Mouse (Mus musculus) heart, adult 11 months (tissue): Measurements from ENCODE around the gene Kalrn.

Experiments used
- DNase-seq: peaks from one replicate; pipeline ENCODE4 v3.0.0; 2022

Gene Kalrn

DNA sequence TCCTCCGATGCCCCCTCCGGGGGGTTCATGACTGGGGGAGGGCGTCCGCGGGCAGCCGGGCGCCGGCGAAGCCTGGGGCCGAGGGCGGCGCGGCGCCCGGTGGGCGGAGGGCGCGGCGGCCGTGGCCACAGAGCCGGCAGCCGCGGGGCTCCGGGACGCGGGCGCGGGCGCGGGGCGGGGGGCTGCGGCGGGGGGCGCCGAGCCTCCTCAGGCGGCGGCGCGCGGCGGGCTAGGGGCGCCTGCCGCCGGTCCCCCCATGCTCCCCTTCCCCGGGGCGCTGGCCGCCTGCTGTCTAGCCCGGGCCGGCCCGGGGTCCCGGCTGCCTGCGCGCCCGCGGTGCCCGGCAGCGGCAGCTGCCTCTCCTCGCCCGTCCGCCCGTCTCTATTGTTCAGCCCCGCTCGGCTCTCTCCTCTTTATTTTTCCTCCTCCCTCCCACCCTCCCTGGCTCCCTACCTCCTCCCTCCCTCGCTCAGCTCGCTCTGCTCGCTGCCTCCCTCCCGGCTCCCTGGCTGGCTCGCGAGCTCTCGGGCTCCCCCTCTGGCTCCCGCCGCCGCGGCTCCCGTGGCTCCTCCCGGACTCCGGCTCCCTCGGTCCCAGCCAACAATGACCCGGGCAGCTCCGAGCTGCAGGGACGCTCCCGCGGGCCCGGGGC, at the start of gene Kalrn:
TSS of gene Kalrn (minus strand) at position 382 of the 652 bp plus-strand sequence.
- DNase-seq = peak; percentile 99

DNA sequence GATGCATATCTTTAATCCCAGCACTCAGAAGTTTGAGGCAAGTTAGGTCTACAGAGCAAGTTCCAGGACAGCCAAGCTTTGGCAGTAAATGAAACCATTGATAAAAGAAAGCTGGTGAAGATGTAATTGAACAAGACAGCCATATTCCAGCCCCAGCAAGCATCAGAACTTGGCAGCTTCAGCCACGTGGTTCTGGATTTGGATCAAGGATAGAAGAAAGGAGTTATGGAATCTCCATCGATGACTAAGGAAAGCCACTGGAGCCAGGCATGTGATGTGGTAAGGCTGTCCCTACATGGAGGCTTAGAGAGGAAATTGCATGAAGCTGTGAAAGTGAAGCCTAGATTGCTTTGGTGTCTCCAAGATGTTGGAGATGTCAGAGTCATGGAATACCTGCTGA, 40.7 kb upstream of the Kalrn start:
- DNase-seq = peak; percentile 48

DNA sequence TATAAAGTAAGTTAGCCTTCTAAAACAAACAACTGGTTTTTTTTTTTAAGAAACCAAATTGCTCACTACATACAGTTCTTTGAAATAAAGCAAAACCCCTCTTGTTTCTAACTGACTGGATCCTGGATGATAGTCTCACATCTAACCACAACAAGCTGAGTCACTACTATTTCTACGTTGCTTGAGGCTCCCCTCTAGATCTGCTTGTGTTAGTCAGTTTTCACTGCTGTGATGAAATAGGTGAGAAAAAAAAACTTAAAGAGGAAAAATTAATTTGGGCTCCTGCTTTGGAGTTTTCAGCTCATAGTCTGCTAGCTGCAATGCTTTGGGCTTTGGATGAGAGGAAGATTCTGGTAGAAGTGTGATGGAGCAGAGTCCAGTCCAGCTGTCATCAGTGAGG, 36.8 kb upstream of the Kalrn start:
- DNase-seq = no peak

DNA sequence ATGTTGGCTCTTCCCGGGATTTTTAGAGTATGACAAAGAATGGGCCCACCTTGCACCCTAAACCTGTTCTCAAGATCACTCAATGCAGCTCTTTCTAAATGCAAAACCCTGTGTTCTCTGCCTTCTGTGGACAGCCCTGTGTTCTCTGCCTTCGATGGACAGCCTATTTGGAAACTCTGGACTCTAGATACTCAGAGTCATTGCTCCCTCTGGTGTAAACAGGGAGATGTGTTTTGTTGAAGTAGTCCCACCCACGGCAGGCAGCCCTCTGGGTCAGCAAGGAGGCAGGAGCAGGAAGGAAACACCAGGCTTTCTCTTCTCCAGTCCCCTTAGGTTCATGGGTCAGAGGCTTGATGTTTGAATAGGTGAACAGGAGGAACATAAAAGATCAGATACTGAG, 32.3 kb upstream of the Kalrn start:
- DNase-seq = peak; percentile 90

DNA sequence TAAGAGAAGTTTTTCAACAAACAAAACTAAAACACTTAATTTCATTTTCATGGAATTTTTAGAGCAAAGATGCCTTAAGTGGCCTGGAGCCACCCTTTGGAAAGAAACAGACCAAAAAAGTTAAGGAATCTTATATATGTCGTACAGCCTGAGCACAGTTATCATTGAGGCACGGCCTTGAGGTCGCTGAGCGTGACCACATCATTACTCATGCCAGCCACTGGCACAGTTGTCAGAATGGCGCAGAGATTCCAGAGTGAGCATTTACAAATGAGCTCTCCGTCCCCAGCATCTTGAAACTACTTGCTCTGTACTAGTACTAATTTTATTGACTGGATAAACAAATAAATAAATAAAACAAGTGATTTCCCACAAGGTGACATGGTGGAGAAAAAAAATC, 30.5 kb upstream of the Kalrn start:
- no peak for DNase-seq

DNA sequence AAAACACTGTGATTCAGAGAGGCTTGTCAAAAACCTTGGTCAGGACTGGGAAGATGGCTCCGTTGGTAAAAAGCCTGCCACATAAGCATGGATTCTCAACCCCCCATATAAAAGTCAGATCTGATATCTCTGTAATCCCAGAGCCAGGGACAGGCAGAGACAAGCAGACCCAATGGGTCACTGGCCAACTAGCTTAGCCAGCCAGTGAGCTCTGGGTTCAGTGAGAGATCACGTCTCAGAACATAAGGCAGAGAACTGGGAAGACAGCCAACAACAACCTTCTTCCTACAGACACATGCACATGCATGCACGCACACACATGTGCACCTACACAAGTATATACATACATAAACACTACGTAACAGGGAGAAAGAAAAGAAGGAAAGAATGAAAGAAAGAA, 29.7 kb upstream of the Kalrn start:
- peak; percentile 85 for DNase-seq

DNA sequence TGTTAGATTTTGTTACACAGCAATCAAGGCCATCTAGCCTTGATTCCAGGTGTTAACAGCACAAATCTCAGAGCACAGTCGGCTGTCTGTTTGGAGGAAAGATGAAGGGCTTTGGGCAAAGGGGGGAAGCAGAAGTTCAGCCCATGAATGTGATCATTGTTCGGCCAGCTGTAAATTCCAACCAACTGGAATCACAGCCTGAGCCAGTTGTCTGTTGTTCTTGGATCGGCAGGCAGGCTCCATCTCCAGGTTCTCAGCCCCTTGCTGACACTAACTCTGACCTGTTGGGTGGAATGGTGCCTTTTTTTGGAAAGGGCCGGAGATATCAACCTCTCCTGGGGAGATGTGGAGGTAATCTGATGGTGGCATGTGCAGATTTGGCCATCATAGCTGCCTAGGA, 28.6 kb upstream of the Kalrn start:
- DNase-seq = peak; percentile 87

DNA sequence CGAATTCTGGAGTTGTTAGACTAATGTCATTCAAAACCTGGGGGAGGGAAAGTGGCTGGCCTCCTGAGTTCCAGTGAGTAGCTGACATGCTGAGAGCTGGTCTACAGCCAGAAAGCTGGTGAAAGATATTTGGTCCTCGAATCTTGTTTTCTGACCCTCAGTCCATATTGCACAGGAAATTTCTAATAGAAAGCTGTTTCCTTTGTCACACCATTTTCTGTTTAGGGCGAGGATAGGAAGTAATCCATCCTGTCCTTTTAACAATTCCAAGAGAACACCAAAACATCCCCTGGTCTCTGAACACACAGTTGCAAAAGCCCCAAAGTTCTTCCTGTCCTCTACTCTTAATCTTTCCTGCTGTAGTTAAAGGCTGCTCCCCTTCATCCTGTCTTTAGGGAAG, 22.0 kb upstream of the Kalrn start:
- no peak for DNase-seq

DNA sequence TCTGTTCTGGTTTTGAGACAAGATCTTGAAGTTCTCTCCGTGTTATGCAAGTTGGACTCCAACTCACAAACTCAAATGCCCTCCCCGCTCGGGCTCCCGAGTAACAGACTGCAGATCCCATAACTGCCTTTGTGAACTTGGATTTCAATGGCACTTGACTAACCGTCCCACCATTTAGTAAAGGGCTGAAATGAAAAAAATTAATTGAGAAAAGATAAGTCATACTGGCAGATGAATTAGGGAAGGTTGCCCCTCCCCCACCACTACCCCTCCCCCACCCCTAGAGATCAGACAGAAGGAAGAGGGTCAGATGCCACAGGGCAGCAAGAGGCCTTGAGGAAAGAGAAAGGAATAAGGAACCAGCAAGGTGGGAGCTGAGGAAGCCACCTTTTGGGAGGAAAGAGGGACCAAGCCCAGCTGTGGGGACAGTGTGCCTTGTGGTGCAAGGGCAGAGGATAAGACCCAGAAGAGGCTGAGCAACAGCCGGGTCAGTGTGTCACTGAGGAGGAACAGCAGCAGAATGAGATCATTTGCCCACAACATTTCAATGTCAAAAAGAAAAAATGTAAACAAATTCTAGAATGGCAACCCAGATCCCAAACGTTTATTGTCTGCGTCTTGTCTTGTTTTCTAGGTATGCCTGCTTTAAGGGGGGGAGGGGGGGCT, 21.4 kb upstream of the Kalrn start:
- DNase-seq = no peak

DNA sequence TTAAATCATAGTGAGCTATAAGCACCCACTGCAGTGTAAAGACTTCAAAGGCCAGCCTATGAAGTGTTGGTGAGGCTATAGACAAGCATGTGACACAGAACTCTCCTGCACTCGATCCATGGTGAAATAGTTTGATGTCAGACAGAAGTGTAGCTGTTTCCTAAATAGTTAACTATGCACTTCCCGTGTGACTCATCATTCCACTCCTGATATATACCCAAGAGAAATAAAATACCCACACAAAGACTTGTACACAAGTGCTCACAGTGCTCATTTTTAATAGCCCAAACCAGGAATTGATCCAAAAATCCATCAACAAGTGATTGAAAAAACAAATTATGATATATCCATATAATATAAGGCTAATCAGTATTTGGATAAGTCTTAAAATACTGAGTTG, 19.4 kb upstream of the Kalrn start:
- DNase-seq = no peak

DNA sequence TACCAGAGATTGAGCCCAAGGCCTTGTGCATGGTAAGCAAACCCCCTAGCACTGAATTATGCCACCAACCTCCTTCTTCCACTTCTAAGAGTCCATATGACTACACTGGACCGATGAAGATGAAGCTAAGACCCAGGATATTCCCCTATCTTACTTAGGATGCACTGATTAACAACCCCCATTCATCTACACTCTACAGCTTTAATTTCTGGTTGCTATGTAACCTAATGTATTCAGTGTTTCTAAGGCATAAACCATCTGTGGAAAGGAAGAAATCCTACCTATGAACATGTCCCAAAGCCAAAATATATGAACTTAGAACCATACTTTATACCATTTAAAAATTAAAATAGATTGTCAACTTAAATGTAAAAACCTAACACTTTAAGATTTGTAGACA, 18.6 kb upstream of the Kalrn start:
- DNase-seq = no peak

DNA sequence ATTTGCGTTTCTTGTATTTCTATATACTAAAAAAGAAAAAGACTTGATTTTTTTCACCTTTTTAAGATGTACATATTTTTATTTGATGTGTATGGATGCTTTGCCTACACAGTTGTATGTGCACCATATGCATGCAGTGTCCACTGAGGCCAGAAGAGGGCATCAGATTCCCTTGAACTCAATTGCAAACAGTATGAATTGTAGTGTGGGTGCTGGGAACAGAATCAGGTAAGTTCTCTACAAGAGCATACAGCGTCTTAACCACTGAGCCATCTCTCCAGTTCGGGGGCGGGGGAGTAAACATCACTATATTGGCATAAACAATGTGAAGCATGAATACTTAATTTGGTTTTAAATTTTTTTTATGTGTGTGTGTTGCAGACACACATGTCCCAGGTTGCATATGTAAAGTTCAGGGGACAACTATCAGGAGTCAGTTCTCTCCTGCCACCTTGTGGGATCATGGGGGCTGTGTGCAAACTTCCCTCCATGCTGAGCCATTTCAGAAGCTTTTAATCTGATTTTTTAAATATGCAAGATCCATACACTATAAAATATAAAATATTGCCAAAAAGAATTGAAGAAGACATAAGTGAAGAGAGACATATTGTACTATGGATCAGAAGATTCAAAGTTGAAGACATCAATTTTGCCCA, 6.5 kb upstream of the Kalrn start:
- DNase-seq = no peak

DNA sequence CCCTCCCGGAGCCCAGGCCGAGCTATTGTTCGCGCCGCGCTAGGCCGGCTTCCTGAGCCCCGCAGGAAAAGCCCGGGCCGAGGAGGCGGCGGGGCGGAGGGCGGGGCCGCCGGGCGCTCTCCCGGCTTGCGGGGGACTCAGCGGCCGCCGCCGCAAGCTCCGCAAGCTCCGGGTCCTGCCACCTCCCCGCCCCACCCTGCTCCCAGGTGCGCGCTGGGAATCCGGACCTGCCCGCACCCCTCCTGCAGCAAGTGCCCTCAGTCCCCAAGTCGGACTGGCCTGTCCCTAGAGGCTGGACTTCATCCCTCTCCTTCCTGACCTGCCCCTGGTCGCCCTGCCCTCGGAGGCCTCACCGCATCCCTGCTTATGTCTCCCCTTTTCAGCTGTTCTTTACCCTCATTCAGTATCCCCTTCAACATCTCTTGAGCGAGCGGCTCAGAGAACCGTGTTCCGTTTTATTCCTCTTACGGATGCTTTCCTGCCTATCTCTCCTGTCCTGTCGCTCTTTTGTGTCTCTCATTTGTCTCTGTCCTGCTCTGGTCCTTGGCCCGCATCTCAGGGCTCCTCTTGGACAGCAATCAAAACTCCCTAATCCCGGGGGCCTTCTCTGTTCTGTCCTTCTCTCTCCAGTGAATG, 642 bp upstream of the Kalrn start:
- DNase-seq = peak; percentile 95

DNA sequence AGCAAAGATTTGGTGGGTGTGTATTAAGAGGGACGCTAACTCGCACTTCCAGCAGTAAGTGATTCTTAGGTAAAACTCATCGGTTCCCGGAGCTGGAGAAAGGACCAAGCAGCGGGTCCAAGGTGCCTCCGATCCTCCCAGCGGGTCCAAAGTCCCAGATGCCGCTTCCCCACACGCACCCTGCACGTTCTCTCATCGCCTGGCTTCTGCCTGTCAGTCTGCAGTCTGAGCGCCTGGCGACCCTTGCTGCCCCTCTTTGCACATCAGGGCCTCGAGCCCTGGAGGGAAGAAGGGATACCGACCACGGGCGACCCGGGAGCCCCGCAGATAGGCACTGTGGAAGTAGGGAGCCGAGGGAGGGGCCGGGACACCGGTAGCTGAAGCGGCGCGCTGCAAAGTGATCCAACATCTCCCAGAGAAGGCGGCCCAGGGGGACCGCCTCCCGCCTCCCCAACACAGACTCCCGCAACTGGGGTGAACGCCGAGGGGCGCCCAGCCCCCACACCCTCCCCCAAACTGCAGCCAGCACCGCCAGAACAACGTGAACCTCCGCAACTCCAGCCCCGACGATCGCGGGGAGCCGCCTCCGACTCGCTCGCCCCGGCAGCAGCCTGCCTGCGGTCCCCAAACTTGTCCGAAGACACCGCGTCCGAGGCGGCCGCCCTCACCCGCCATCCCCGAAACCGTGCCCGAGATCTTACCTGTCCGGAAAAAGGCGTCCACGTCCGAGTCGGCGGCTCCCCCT, 754 bp downstream of the Kalrn start:
- peak; percentile 94 for DNase-seq

DNA sequence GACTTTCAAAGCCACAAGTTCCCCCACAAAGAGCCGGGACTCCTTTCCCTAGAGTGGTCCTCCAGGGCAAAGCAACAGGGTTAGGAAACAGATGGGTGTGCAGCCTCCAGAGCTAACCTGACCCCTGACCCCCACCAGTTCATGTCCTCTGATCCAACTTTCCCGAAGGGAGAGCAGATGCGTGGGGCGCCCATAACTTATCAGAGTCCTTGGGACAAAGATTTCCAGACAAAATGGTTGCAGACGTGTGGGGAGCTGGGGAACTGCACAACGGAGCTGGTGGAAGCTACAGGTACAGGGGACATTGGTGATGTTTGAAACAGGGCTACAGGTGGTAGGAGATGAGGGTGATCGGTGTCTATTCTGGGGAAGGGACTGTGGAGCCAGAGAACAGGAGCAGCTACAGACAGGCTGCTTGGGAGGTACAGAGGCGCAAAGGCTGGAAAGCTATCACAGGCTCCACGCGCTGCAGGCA, 1.4 kb downstream of the Kalrn start:
- DNase-seq = peak; percentile 92

DNA sequence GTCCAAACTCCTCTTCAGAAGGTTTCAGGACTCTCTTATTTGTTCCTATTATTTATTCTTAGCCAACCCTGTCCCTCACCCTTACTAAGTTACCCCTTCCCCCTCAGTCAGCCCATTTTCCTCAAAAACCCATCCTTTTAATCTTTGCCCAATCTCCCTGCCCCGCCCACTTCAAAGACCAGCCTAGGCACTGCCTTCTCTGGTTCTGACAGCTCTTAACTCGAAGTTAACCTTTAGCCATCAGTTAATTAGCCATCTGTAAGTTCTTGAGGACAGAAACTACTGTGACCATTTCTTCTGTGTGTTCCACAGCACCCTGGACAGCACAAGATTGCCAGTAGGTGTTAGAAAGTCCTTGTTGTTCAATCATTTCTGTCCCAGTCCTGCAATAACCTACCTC, 3.4 kb downstream of the Kalrn start:
- peak; percentile 29 for DNase-seq

DNA sequence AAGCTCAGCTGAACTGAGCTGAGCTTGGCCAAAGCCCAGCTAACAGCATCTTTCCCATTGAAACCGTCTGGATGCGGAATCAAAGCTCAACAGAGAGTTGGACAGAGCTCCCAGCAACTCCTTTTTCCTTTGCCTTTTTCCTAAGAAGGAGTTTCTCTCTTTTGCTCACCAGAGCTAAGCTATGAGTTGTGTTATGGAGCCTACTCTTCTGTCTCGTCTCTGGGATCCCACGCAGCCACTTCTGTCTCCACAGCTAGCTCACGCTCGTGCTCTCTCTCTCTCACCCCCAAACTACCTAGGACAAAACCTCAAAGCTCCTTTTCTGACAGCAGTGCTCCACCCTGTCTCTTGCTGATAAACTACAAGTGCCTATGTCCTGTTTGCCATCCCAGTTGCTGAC, 4.5 kb downstream of the Kalrn start:
- DNase-seq = no peak

DNA sequence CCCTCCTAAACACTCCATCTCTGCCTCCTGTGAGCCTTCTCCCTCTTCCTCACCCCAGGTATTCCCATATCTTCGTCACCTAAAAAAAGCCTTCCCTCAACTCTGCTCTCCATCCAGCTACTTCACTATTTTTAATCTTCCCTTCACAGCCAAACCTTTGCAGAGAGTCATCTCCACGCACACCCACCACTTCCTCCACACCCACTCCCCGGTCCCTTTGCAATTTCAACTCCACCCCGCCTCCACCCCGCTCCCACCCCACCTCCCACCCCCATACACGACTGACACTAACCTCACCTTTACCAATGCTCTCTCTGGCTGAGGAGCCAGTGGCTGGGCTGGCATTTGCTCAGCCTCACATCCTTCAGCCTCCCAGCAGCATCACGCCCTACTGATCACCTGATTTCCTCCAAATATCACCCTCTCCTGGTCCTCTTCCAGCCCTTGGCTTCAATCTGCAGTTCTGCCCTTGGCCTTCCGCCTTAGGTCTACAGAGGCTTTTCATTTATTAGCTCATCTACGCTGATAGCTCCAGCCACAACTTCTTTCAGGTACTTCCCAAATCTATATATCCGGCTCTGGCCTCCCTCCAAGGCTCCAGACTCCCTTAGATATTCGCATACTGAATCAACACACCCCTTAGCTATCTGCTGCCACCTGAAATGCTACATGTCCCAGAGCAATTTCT, 9.6 kb downstream of the Kalrn start:
- DNase-seq = peak; percentile 90

DNA sequence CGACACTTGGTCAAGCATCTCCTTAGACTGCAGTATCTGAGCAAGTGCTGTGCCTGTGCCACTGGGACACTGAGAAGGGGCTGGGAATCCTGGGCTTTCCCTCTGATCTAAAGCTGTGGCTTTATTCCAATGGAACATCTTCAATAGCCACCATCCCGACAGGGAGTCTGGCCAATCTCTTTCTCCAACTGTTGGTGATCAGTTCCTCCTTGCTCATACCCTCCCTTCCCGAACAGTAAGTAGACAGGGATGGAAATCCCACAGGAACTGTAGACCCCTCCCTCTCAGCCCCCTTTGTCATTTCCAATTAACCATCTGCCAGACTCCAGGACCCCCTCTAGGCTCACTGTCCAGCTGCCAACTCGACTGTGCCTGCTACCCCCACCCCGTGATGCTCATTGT, 11.6 kb downstream of the Kalrn start:
- DNase-seq = peak; percentile 83

DNA sequence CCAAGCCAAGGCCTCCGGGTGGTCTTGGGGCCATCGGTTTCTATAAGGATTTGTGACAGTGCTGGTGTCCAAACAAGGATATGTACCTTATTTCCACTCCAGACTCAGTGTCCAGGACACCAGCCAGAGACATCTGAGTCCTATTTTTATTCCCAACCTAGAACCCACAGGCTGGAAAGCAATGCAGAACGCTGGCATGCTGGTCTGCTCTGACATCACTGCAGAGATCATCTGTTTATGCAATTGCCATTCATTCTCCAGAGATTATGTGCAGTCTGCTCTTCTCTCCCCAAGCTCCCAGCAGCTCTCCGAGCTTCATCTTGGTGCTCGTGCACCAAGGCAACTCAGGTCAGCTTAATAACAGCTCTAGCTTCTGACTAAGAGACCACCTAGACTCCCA, 12.5 kb downstream of the Kalrn start:
- DNase-seq = peak; percentile 33

DNA sequence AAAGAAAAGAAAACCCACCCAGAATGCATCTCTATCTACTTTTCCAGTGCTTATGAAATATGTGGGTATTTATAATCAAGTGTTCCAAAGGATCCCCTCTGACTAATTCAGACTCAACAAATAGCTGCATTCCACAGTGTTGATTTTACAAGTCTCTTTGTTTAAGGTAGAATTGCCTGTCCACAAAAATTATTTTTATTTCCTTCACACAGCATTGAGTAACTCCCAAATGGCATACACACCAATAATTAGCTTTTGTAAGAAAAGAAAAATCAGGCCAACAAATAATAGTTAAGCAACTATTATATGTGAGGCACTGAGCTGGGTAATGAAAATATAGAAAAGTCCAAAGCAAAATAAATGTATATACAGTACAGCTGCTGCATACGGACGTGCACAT, 12.9 kb downstream of the Kalrn start:
- no peak for DNase-seq

DNA sequence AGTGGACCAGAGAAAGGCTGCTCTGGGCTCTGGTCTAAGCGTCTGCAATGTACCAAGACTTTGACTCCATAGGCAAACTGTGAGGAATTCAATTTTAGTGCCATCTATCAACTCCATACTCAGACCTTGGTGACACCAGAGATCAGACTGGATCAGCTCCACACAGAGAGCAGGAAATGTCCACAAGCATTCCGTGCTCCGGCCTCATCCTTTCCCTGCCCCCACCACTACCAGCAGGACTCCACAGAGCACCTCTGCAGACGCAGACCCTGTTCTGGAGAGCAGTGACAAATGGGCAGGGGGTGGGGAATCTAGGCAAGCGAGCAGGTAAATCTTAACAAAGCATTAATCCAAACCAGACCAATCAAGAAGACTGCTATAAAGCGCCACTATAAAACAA, 15.4 kb downstream of the Kalrn start:
- peak; percentile 92 for DNase-seq
